Mouse (Mus musculus) kidney, adult 2 months (tissue): ENCODE results near the gene Clp1.

ENCODE experiments used
- CTCF ChIP-seq: fragments of 200-500 bp; conservative IDR thresholded peaks from 2 replicates; pipeline ENCODE4 v1.5.1; 2011; ENCODE audit warnings: low read depth, mild to moderate bottlenecking, control low read depth, low read length, moderate library complexity, mixed read lengths; ENCODE audit not compliant: insufficient read depth, insufficient read length
- POLR2A ChIP-seq: fragments of 200-500 bp; IDR thresholded peaks from one replicate; pipeline ENCODE4 v1.6.1; 2011; ENCODE audit warnings: low read depth, low read length, control low read depth

- TF ChIP-seq CTCF (no peak), POLR2A (no peak)
Observed at GRCm38 (mm10) chr2:84734351-84734864, 7.3 kb upstream of the Clp1 start.
